17 mouse cellular contexts compared by ENCODE assay signal in genomic region chr3:149247626-149247987, GRCm38 (mm10).
DNase-seq lines count a peak whose midpoint lies in the region; ATAC-seq lines count a peak whose summit lies in the region.
"Had no signal": no experiment of that assay in that cellular context is flagged by ENCODE, and none has a peak within 500 bp of the region (broad histone marks: within the 10 kb centered on the region; RNA-seq: fewer than 3 reads in every experiment).

No protein-coding gene starts in this region.

- peaks cover 17% of the 10 kb centered on the region for H3K27me3 ChIP-seq in hindbrain, embryonic 13.5 days
- H3K27me3 ChIP-seq in hindbrain, embryonic 10.5 days (ENCODE audit: insufficient read depth, poor library complexity, severe bottlenecking) = peaks cover 13% of the 10 kb centered on the region
- H3K27me3 ChIP-seq in embryonic facial prominence, embryonic 14.5 days (replicated peaks; ENCODE audit: control insufficient read depth, insufficient read depth, low read length) = no peaks in the 10 kb centered on the region
- no peaks in the 10 kb centered on the region for H3K27me3 ChIP-seq in forebrain, embryonic 14.5 days (replicated peaks; ENCODE audit: control insufficient read depth, insufficient read depth, low read length)
- no peaks in the 10 kb centered on the region for H3K27me3 ChIP-seq in midbrain, embryonic 15.5 days (replicated peaks)

- H3K9me3 ChIP-seq in hindbrain, embryonic 13.5 days = no peaks in the 10 kb centered on the region
- no peaks in the 10 kb centered on the region for H3K9me3 ChIP-seq in hindbrain, embryonic 10.5 days
- H3K9me3 ChIP-seq in embryonic facial prominence, embryonic 14.5 days (ENCODE audit: control insufficient read depth, low read length) = no peaks in the 10 kb centered on the region
- H3K9me3 ChIP-seq in forebrain, embryonic 14.5 days (replicated peaks; ENCODE audit: control insufficient read depth, low read length) = no peaks in the 10 kb centered on the region
- no peaks in the 10 kb centered on the region for H3K9me3 ChIP-seq in midbrain, embryonic 15.5 days
- H3K9me3 ChIP-seq: heart, embryonic 10.5 days had no signal

- no peak overlapping the region for H3K4me3 ChIP-seq in hindbrain, embryonic 13.5 days
- no peak overlapping the region for H3K4me3 ChIP-seq in hindbrain, embryonic 10.5 days
- no peak overlapping the region for H3K4me3 ChIP-seq in embryonic facial prominence, embryonic 14.5 days (ENCODE audit: low read depth, low read length)
- H3K4me3 ChIP-seq in forebrain, embryonic 14.5 days (ENCODE audit: low read depth, low read length) = no peak overlapping the region
- no peak overlapping the region for H3K4me3 ChIP-seq in midbrain, embryonic 15.5 days
- H3K4me3 ChIP-seq: heart, embryonic 10.5 days had no signal

- no peak overlapping the region for H3K9ac ChIP-seq in hindbrain, embryonic 13.5 days
- no peak overlapping the region for H3K9ac ChIP-seq in embryonic facial prominence, embryonic 14.5 days (ENCODE audit: low read depth, low read length)
- no peak overlapping the region for H3K9ac ChIP-seq in forebrain, embryonic 14.5 days (ENCODE audit: low read length)
- no peak overlapping the region for H3K9ac ChIP-seq in midbrain, embryonic 15.5 days
- H3K9ac ChIP-seq: liver, embryonic 14.5 days had no signal

- DNase-seq in hindbrain, embryonic 10.5 days (ENCODE audit: low spot score) = no peak
- DNase-seq in embryonic facial prominence, embryonic 14.5 days (ENCODE audit: low spot score) = no peak
- peak; percentile 46 for DNase-seq in forebrain, embryonic 14.5 days (ENCODE audit: low spot score)
- no peak for DNase-seq in left cerebral cortex, postnatal 25 days (ENCODE audit: low spot score in 2 of 2)
- no peak for DNase-seq in gastrocnemius, postnatal 14 days
- DNase-seq: embryo, embryonic 11 days; gastrocnemius, postnatal 25 days; heart, postnatal 14 days; kidney, adult 11 months; kidney, postnatal 25 days; lung, postnatal 36 days; right cerebral cortex, postnatal 25 days; thymus, postnatal 4 days had no signal

- peak overlapping the region; percentile 8 for H3K4me2 ChIP-seq in hindbrain, embryonic 13.5 days
- H3K4me2 ChIP-seq in embryonic facial prominence, embryonic 14.5 days (ENCODE audit: low read depth, low read length) = peak overlapping the region; percentile 19; the same call in 1 of the 2 replicates
- H3K4me2 ChIP-seq in forebrain, embryonic 14.5 days (ENCODE audit: low read length) = peak overlapping the region; percentile 40
- H3K4me2 ChIP-seq in midbrain, embryonic 15.5 days = peak overlapping the region; percentile 20; the same call in 1 of the 2 replicates

- no peaks in the 10 kb centered on the region for H3K36me3 ChIP-seq in hindbrain, embryonic 13.5 days
- no peaks in the 10 kb centered on the region for H3K36me3 ChIP-seq in hindbrain, embryonic 10.5 days
- no peaks in the 10 kb centered on the region for H3K36me3 ChIP-seq in embryonic facial prominence, embryonic 14.5 days (ENCODE audit: control insufficient read depth, insufficient read depth, low read length)
- no peaks in the 10 kb centered on the region for H3K36me3 ChIP-seq in forebrain, embryonic 14.5 days (ENCODE audit: control insufficient read depth, insufficient read depth, low read length)
- no peaks in the 10 kb centered on the region for H3K36me3 ChIP-seq in midbrain, embryonic 15.5 days (replicated peaks)
- H3K36me3 ChIP-seq: heart, embryonic 10.5 days had no signal

- intact Hi-C loops in left cerebral cortex, postnatal 25 days (cut with DNase I) = no loop called here
- intact Hi-C loops in gastrocnemius, postnatal 14 days (cut with DNase I; ENCODE audit: low total_unique reads) = no loop called here

- H3K27ac ChIP-seq in hindbrain, embryonic 13.5 days = peak overlapping the region; percentile 49; the same call in 1 of the 2 replicates
- no peak overlapping the region for H3K27ac ChIP-seq in hindbrain, embryonic 10.5 days
- no peak overlapping the region for H3K27ac ChIP-seq in embryonic facial prominence, embryonic 14.5 days (replicated peaks; ENCODE audit: low read depth, low read length)
- H3K27ac ChIP-seq in forebrain, embryonic 14.5 days (ENCODE audit: low read depth, low read length) = peak overlapping the region; percentile 21; the same call in 1 of the 2 replicates
- H3K27ac ChIP-seq in midbrain, embryonic 15.5 days = no peak overlapping the region
- H3K27ac ChIP-seq: heart, embryonic 10.5 days; liver, embryonic 14.5 days had no signal

- 48% methylated on average over 6 of the region's 6 CpGs for WGBS in hindbrain, embryonic 13.5 days
- 90% methylated on average over 6 of the region's 6 CpGs for WGBS in hindbrain, embryonic 10.5 days
- 64% methylated on average over 6 of the region's 6 CpGs for WGBS in embryonic facial prominence, embryonic 14.5 days
- WGBS in forebrain, embryonic 14.5 days = 21% methylated on average over 6 of the region's 6 CpGs
- 52% methylated on average over 6 of the region's 6 CpGs for WGBS in midbrain, embryonic 15.5 days

- H3K4me1 ChIP-seq in hindbrain, embryonic 13.5 days (replicated peaks) = peaks cover 9% of the 10 kb centered on the region
- peaks cover 23% of the 10 kb centered on the region for H3K4me1 ChIP-seq in hindbrain, embryonic 10.5 days (replicated peaks)
- peaks cover 4% of the 10 kb centered on the region for H3K4me1 ChIP-seq in embryonic facial prominence, embryonic 14.5 days (ENCODE audit: control insufficient read depth, insufficient read depth, low read length)
- H3K4me1 ChIP-seq in forebrain, embryonic 14.5 days (ENCODE audit: control insufficient read depth, insufficient read depth, low read length) = peaks cover 10% of the 10 kb centered on the region; the same call in 1 of the 2 replicates
- 0 out of 2 replicates have a peak, but pooled peaks cover 5% of the 10 kb centered on the region for H3K4me1 ChIP-seq in midbrain, embryonic 15.5 days
- H3K4me1 ChIP-seq: heart, embryonic 10.5 days had no signal

- 0 out of 2 replicates have a peak, but pooled peaks have one; percentile 55 for ATAC-seq in hindbrain, embryonic 13.5 days (ENCODE audit: low FRiP score)
- ATAC-seq in embryonic facial prominence, embryonic 14.5 days (ENCODE audit: low read depth) = no peak
- ATAC-seq in forebrain, embryonic 14.5 days = peak; percentile 77
- ATAC-seq in midbrain, embryonic 15.5 days (replicated peaks) = 0 out of 2 replicates have a peak, but pooled peaks have one; percentile 48

Comparison
In these comparisons a context has a peak if more than half of its experiments do, and no peak if none do; other contexts are left out.
1. H3K27ac ChIP-seq: peak in hindbrain, embryonic 13.5 days (single experiment) and forebrain, embryonic 14.5 days (single experiment); none in hindbrain, embryonic 10.5 days (single experiment), embryonic facial prominence, embryonic 14.5 days (single experiment) and midbrain, embryonic 15.5 days (single experiment).
2. Peak in every context shown above with its lines, with median percentiles within 50 percentile points of each other: H3K4me2 ChIP-seq.